Mouse (Mus musculus): ENCODE measurements around the gene Gmppb.
A peak's percentile ranks its signal among the peaks of the same experiment; 100 is the strongest.
"Not testable (repeated sequence)": the region's sequence is repeated elsewhere in the genome, so short reads cannot be mapped to it uniquely, and the experiment has no call there.

Gmppb gene

GRCm38 (mm10) chr9:108049016-108049455 lies at the start of gene Gmppb:
Gene Gmppb, plus strand, starts transcription at chr9:108049242.
- DNase-seq: peak; percentile 95

GRCm38 (mm10) chr9:108001922-108002770 lies 46.9 kb upstream of the Gmppb start, which contains the start of gene Ip6k1:
Gene Ip6k1, plus strand, starts transcription at chr9:108002501.
- peak; percentile 100 for DNase-seq

- peak; percentile 48 for DNase-seq
Observed at GRCm38 (mm10) chr9:108002778-108003530, 46.1 kb upstream of the Gmppb start.

DNA sequence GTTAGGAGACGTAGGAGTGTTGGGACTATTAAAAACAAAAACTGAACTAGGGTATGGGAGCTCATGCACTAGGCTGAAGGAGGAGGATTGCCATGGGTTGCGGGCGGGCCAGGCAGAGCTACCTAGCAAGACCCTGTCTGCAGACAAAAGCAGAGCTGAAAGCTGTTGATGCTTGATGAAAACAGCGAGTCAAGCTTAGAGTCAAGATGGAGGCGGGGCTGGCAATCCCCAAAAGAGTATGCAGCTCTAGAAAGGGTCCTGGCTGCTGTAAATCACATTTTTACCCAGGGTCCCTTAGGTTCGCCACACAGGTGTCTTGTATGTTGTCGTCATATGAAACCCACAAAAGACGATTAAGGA lies 45.5 kb upstream of the Gmppb start:
- no peak for DNase-seq

GRCm38 (mm10) chr9:108008041-108008440 lies 41.0 kb upstream of the Gmppb start:
- no peak for DNase-seq

- no peak for DNase-seq
Observed at GRCm38 (mm10) chr9:108010385-108010784, 38.7 kb upstream of the Gmppb start.

DNA sequence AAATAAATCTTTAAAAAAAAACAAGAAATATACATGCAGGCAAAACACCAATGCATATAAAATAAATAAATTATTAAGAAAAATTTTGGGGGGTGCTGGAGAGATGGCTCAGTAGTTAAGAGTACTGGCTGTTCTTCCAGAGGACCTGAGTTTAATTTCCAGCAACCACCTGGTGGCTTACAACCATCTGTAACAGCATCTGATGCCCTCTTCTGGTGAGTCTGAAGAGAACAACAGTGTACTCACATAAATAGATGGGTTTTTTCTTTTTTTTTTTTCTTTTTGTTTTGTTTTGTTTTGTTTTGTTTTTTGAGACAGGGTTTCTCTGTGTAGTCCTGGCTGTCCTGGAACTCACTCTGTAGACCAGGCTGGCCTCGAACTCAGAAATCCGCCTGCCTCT lies 35.5 kb upstream of the Gmppb start:
- DNase-seq: not testable (repeated sequence)

- DNase-seq: no peak
Observed at GRCm38 (mm10) chr9:108017127-108017526, 31.9 kb upstream of the Gmppb start.

GRCm38 (mm10) chr9:108020741-108021140 lies 28.3 kb upstream of the Gmppb start:
- DNase-seq: no peak

DNA sequence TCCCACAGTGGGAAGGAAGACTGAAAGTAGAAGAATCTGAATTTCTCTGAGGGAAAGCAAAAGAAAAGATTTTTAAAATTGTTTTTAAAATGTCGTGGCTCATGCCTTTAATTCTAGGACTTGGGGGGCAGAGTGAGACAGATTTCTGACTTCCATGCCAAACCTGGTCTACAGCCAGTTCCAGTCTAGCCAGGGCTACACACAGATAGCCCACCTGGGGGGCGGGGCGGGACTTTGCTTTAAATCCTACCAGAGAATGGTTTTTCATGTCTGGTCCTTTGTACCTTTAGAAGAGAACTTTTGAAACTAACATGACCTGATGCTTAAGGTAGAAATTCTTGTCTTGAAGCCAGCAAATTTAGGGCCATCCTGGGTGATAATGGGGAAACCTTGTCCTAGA lies 25.8 kb upstream of the Gmppb start:
- DNase-seq: no peak

GRCm38 (mm10) chr9:108026584-108026983 lies 22.5 kb upstream of the Gmppb start:
- no peak for DNase-seq

DNA sequence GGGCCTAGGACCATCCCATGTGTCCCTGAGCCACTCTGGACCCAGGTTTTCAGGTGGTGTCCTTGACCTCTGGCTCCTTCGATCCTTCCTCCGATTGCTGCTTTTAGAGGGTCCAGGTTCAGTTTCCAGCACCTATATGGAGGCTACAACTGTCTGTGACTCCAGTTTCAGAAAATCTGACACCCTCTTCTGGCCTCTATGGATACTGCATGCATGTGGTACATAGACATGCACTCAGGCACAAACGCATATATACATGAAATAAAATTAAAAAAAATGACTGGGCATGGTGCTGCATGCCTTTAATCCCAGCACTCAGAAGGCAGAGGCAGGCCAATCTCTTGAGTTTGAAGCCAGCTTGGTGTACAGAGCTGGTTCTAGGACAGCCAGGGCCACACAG lies 21.2 kb upstream of the Gmppb start:
- no peak for DNase-seq

DNA sequence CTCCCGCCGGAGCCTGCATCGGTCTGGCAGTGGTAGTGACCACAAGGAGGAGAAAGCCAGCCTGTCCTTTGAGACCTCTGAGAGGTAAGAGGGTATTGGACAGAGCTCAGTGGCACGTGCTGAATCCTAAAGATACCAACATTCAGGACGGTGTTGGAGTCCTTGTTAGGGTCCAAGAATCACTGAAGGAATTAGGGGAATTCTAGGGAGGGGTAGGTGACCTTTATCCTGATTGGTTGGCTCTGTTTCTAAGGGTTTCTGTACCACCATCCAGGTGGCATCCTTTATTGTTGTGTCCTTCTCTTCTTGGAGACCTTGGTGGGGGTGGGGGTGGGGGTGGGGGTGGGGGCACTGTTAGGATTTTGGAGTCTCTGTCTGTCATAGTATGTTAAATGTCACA lies 16.9 kb upstream of the Gmppb start:
- DNase-seq: no peak

DNA sequence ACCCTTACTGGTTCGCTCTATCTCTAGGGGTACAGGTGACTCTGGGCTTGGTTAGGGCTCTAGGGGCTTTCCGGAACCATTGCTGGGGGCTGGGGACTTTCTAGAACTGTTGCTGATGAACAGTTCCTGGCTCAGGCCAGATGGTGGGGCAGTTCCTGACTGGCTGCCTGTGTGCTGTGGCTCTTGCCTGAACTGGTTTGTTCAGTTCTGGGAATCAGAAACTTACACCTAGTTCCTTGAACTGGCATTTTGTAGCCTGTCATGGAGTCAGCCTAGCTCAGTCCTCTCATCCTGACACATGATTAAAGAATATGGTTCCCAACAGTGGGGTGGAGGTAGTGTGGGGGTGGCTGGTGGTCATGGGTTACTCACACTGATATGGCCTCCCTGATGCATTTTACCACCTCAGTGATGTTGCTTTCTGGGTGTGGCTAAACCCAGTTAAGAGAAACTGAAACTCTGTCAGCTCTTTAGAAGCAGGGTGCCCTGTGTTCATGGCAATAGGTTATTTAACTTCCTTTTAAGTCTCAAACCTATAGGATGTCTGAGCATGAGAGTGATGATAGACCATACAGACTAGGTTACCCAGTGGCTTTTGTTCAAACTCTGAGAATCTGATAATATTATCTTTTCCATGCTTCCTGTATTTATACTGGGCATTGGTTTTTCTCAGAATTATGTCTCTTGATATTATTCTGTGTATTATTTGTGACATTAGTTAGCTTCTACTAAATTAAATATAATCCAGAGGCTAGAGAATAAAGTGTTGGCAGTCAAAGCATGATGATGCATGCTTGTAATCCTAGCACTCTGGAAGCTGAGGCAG lies 13.5 kb upstream of the Gmppb start:
- DNase-seq: no peak

DNA sequence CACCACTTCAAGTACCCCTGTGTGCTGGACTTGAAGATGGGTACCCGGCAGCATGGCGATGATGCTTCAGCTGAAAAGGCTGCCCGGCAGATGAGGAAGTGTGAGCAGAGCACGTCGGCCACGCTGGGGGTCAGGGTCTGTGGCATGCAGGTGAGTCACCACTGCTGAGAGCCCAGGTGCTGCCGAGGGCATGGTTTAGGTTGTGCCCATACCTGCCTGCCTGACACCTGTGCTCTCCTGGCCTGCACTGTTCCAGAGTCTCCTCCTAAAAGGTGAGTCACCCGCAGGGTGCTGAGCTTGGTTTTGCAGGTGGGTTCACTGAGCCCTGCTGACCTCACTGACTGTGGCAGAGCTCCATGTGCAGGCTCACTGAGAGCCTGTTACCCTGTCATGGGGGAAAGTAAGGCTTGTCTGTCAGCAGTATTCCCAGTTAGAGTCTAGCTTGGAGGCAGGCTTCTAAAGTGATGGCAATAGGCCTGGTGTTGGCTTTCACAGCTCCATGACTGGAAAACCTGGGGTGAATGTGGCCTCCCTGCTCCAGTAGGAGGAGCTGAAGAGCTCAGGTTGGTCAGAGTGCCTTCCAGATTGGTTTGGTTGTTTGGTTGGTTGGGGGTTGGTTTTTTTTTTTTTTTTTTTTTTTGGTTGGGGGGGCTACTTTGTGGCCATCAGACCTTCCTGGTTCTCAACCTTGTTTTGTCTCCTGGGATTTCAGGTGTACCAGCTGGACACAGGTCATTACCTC lies 4.1 kb upstream of the Gmppb start:
- DNase-seq: no peak

GRCm38 (mm10) chr9:108046582-108046981 lies 2.5 kb upstream of the Gmppb start:
- DNase-seq: no peak

- no peak for DNase-seq
Observed at GRCm38 (mm10) chr9:108047601-108048565, 1.2 kb upstream of the Gmppb start.

GRCm38 (mm10) chr9:108048566-108048955 lies 481 bp upstream of the Gmppb start:
- DNase-seq: no peak

DNA sequence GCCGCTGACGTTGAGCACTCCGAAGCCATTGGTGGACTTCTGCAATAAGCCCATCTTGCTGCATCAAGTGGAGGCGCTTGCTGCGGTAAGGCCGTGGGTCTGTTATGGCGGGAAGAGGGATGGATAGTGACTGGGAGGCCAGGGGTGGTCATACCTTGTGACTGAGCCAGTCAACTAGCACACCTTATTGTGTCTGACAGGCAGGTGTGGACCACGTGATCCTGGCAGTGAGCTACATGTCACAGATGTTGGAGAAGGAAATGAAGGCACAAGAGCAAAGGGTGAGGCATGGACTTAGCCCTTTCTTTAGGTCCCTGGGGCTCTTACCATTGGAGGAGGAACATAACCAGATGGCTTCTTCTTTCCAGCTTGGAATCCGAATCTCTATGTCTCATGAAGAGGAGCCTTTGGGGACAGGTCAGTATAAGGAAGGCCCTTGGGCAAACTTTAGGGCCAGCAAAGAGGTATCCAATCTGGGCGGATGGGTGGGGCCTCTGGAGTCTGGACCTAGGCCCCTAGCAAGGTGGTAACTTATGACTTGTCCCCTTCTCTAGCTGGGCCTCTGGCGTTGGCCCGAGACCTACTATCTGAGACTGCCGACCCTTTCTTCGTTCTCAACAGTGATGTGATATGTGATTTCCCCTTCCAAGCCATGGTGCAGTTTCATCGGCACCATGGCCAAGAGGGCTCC lies 664 bp downstream of the Gmppb start:
- no peak for DNase-seq

DNA sequence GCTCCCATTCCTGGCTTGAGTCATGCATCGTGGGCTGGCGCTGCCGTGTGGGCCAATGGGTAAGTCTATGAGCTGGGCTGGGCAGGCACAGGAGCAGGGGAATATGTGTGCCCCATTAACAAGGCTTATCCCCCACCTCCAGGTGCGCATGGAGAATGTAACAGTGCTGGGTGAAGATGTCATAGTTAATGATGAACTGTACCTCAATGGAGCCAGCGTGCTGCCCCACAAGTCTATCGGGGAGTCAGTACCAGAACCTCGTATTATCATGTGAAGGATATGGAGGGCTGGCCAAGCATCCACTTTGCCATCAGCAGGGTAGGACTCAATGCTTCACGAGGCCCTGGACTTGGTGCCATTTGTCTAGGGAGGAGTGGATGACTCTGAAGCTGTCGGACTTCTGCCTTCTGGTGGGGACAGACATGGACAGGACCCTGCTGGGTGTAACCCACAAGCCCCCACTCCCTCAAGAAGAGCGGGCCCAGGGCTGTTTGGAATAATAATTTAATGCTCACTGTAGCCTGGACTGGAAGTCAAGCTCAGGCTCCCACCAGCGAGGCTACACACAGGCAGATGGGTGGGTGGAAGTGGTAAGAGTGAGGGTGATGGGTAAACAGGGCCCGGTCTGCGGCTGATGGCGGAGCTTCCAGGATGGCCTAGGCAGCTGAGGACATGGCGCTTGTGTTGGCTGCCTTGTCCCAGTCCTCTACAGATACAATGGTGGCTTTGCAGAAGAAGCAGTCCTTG lies 2.3 kb downstream of the Gmppb start:
- DNase-seq: no peak

All from right cerebral cortex, postnatal 14 days (tissue).